Mouse (Mus musculus): Measurements from ENCODE around the gene Idnk. TPM values are rescaled to one million over a fixed set of nuclear protein-coding genes. Genes with fewer than 3 reads are reported as not detected.
"Not testable (repeated sequence)": the region's sequence is repeated elsewhere in the genome, so short reads cannot be mapped to it uniquely, and the experiment has no call there.

The Idnk gene
- polyA plus RNA-seq, 1 experiment from 2014 or later = 35.8 TPM

GRCm38 (mm10) chr13:58128768-58129671, 28.4 kb upstream of the Idnk start:
- peak overlapping the region; percentile 97 for H3K9ac ChIP-seq (ENCODE audit: low read length)
- H3K4me3 ChIP-seq (ENCODE audit: low read length) = peak overlapping the region; percentile 83
- H3K9me3 ChIP-seq (replicated peaks; ENCODE audit: control insufficient read depth, low read length) = no peaks in the 10 kb centered on the region
- H3K36me3 ChIP-seq (ENCODE audit: control insufficient read depth, insufficient read depth) = no peaks in the 10 kb centered on the region
- peak; percentile 96 for ATAC-seq (replicated peaks; ENCODE audit: extremely low read depth, insufficient read depth, low FRiP score)
- WGBS = under 1% methylated on average over 75 of the region's 83 CpGs
- H3K4me1 ChIP-seq (ENCODE audit: control insufficient read depth, insufficient read depth, low read length) = peaks cover 18% of the 10 kb centered on the region
- no peaks in the 10 kb centered on the region for H3K27me3 ChIP-seq (ENCODE audit: control insufficient read depth, insufficient read depth, low read length)
- peak overlapping the region; percentile 99 for H3K27ac ChIP-seq (ENCODE audit: low read length)
- peak overlapping the region; percentile 79 for H3K4me2 ChIP-seq (ENCODE audit: low read depth, low read length)

GRCm38 (mm10) chr13:58129687-58130246, 27.7 kb upstream of the Idnk start:
- Histone ChIP-seq H3K36me3 (ENCODE audit: control insufficient read depth, insufficient read depth) (no peaks in the 10 kb centered on the region), H3K4me2 (ENCODE audit: low read depth, low read length) (peak overlapping the region; percentile 79), H3K4me1 (ENCODE audit: control insufficient read depth, insufficient read depth, low read length) (peaks cover 15% of the 10 kb centered on the region), H3K4me3 (ENCODE audit: low read length) (peak overlapping the region; percentile 83), H3K27me3 (ENCODE audit: control insufficient read depth, insufficient read depth, low read length) (no peaks in the 10 kb centered on the region), H3K27ac (ENCODE audit: low read length) (peak overlapping the region; percentile 99), H3K9ac (ENCODE audit: low read length) (peak overlapping the region; percentile 97), H3K9me3 (replicated peaks; ENCODE audit: control insufficient read depth, low read length) (no peaks in the 10 kb centered on the region)
- no peak for ATAC-seq (replicated peaks; ENCODE audit: extremely low read depth, insufficient read depth, low FRiP score)
- 44% methylated on average over 4 of the region's 4 CpGs for WGBS

GRCm38 (mm10) chr13:58131692-58132091, 25.8 kb upstream of the Idnk start:
- ATAC-seq (replicated peaks; ENCODE audit: extremely low read depth, insufficient read depth, low FRiP score) = no peak
- no peaks in the 10 kb centered on the region for H3K36me3 ChIP-seq (ENCODE audit: control insufficient read depth, insufficient read depth)
- no peaks in the 10 kb centered on the region for H3K27me3 ChIP-seq (ENCODE audit: control insufficient read depth, insufficient read depth, low read length)
- 43% methylated on average over 3 of the region's 3 CpGs for WGBS
- no peak overlapping the region for H3K9ac ChIP-seq (ENCODE audit: low read length)
- no peak overlapping the region for H3K4me2 ChIP-seq (ENCODE audit: low read depth, low read length)
- H3K4me1 ChIP-seq (ENCODE audit: control insufficient read depth, insufficient read depth, low read length) = peaks cover 8% of the 10 kb centered on the region
- H3K4me3 ChIP-seq (ENCODE audit: low read length) = no peak overlapping the region
- no peak overlapping the region for H3K27ac ChIP-seq (ENCODE audit: low read length)
- no peaks in the 10 kb centered on the region for H3K9me3 ChIP-seq (replicated peaks; ENCODE audit: control insufficient read depth, low read length)

- H3K27ac ChIP-seq (ENCODE audit: low read length); H3K9ac ChIP-seq (ENCODE audit: low read length); H3K4me1 ChIP-seq (ENCODE audit: control insufficient read depth, insufficient read depth, low read length); H3K4me3 ChIP-seq (ENCODE audit: low read length); H3K27me3 ChIP-seq (ENCODE audit: control insufficient read depth, insufficient read depth, low read length); ATAC-seq (replicated peaks; ENCODE audit: extremely low read depth, insufficient read depth, low FRiP score); H3K36me3 ChIP-seq (ENCODE audit: control insufficient read depth, insufficient read depth); H3K9me3 ChIP-seq (replicated peaks; ENCODE audit: control insufficient read depth, low read length); H3K4me2 ChIP-seq (ENCODE audit: low read depth, low read length): not testable (repeated sequence)
- WGBS = 92% methylated on average over 8 of the region's 8 CpGs
Observed at GRCm38 (mm10) chr13:58146603-58147002, 10.8 kb upstream of the Idnk start.

- H3K9me3 ChIP-seq (replicated peaks; ENCODE audit: control insufficient read depth, low read length) = no peaks in the 10 kb centered on the region; the same call in 1 of the 2 replicates
- H3K4me1 ChIP-seq (ENCODE audit: control insufficient read depth, insufficient read depth, low read length) = peaks cover 3% of the 10 kb centered on the region; the same call in 1 of the 2 replicates
- WGBS = 73% methylated on average over 1 of the region's 1 CpGs
- H3K9ac ChIP-seq (ENCODE audit: low read length) = no peak overlapping the region
- H3K36me3 ChIP-seq (ENCODE audit: control insufficient read depth, insufficient read depth) = no peaks in the 10 kb centered on the region
- H3K27ac ChIP-seq (ENCODE audit: low read length) = no peak overlapping the region
- ATAC-seq (replicated peaks; ENCODE audit: extremely low read depth, insufficient read depth, low FRiP score) = no peak
- no peak overlapping the region for H3K4me3 ChIP-seq (ENCODE audit: low read length)
- no peak overlapping the region for H3K4me2 ChIP-seq (ENCODE audit: low read depth, low read length)
- H3K27me3 ChIP-seq (ENCODE audit: control insufficient read depth, insufficient read depth, low read length) = no peaks in the 10 kb centered on the region
Observed at GRCm38 (mm10) chr13:58147760-58148159, 9.7 kb upstream of the Idnk start.

- Histone ChIP-seq H3K4me1 (ENCODE audit: control insufficient read depth, insufficient read depth, low read length) (peaks cover 3% of the 10 kb centered on the region; the same call in 1 of the 2 replicates), H3K27me3 (ENCODE audit: control insufficient read depth, insufficient read depth, low read length) (no peaks in the 10 kb centered on the region), H3K4me2 (ENCODE audit: low read depth, low read length) (peak overlapping the region; percentile 93), H3K4me3 (ENCODE audit: low read length) (peak overlapping the region; percentile 50), H3K36me3 (ENCODE audit: control insufficient read depth, insufficient read depth) (no peaks in the 10 kb centered on the region), H3K9ac (ENCODE audit: low read length) (peak overlapping the region; percentile 35), H3K9me3 (replicated peaks; ENCODE audit: control insufficient read depth, low read length) (no peaks in the 10 kb centered on the region; the same call in 1 of the 2 replicates), H3K27ac (ENCODE audit: low read length) (no peak overlapping the region)
- ATAC-seq (replicated peaks; ENCODE audit: extremely low read depth, insufficient read depth, low FRiP score) = peak; percentile 83
- 1% methylated on average over 17 of the region's 17 CpGs for WGBS
Observed at GRCm38 (mm10) chr13:58148256-58148831, 9.1 kb upstream of the Idnk start.

- Histone ChIP-seq H3K4me2 (ENCODE audit: low read depth, low read length) (peak overlapping the region; percentile 93), H3K4me3 (ENCODE audit: low read length) (peak overlapping the region; percentile 50), H3K4me1 (ENCODE audit: control insufficient read depth, insufficient read depth, low read length) (peaks cover 3% of the 10 kb centered on the region; the same call in 1 of the 2 replicates), H3K27me3 (ENCODE audit: control insufficient read depth, insufficient read depth, low read length) (no peaks in the 10 kb centered on the region), H3K9me3 (replicated peaks; ENCODE audit: control insufficient read depth, low read length) (no peaks in the 10 kb centered on the region; the same call in 1 of the 2 replicates), H3K9ac (ENCODE audit: low read length) (peak overlapping the region; percentile 35; the same call in 1 of the 2 replicates), H3K36me3 (ENCODE audit: control insufficient read depth, insufficient read depth) (no peaks in the 10 kb centered on the region), H3K27ac (ENCODE audit: low read length) (no peak overlapping the region)
- peak; percentile 65 for ATAC-seq (replicated peaks; ENCODE audit: extremely low read depth, insufficient read depth, low FRiP score)
- 30% methylated on average over 5 of the region's 5 CpGs for WGBS
Observed at GRCm38 (mm10) chr13:58149033-58149558, 8.4 kb upstream of the Idnk start.

GRCm38 (mm10) chr13:58149629-58150028, 7.8 kb upstream of the Idnk start:
- Histone ChIP-seq H3K36me3 (ENCODE audit: control insufficient read depth, insufficient read depth) (no peaks in the 10 kb centered on the region), H3K4me1 (ENCODE audit: control insufficient read depth, insufficient read depth, low read length) (peaks cover 3% of the 10 kb centered on the region; the same call in 1 of the 2 replicates), H3K4me3 (ENCODE audit: low read length) (no peak overlapping the region), H3K4me2 (ENCODE audit: low read depth, low read length) (no peak overlapping the region), H3K9ac (ENCODE audit: low read length) (no peak overlapping the region), H3K27me3 (ENCODE audit: control insufficient read depth, insufficient read depth, low read length) (no peaks in the 10 kb centered on the region), H3K27ac (ENCODE audit: low read length) (no peak overlapping the region), H3K9me3 (replicated peaks; ENCODE audit: control insufficient read depth, low read length) (no peaks in the 10 kb centered on the region; the same call in 1 of the 2 replicates)
- 80% methylated on average over 3 of the region's 3 CpGs for WGBS
- ATAC-seq (replicated peaks; ENCODE audit: extremely low read depth, insufficient read depth, low FRiP score) = no peak

Data from heart, embryonic 16.5 days (tissue).